Mouse (Mus musculus): Measurements from ENCODE around the gene Aunip.

DNA sequence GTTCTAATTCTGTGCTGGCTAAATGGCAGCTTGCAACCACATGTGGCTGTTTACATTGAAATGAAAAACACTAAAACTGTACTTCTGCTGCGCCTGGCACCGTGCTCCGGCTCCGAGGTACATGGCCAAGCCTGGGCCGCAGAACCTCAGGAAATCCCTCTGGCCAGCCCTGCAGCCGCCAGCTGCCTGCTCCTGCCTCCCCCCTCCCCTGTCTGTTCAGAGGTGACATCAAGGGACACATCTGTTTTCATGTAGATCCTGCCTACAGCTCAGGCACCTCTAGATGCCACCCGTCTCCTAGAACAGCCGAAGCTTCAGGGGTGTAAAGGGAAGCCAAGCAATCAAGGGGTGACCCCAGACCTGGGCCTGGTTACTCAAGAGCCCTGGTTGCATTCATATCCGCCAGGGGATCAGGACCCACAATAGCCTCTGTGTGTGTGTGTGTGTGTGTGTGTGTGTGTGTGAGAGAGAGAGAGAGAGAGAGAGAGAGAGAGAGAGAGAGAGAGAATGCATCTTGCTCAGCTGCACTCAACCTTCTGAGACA is 47.8 kb downstream of the Aunip start:
- TF ChIP-seq CTCF (IDR thresholded peaks at IDR 0.05; ENCODE audit: insufficient read depth, low read depth, low read length) (no peak), POLR2A (IDR thresholded peaks at IDR 0.05; ENCODE audit: insufficient read depth, low read depth, low read length) (no peak)
